ENCODE assay signal across 26 mouse cellular contexts in genomic region chrX:11346756-11347155, GRCm38 (mm10). TPM values are rescaled to one million over a fixed set of nuclear protein-coding genes. Genes with fewer than 3 reads are reported as not detected.
DNase-seq lines count a peak whose midpoint lies in the region; ATAC-seq lines count a peak whose summit lies in the region.
"Had no signal": no experiment of that assay in that cellular context is flagged by ENCODE, and none has a peak within 500 bp of the region (broad histone marks: within the 10 kb centered on the region; RNA-seq: fewer than 3 reads in every experiment).

No protein-coding gene starts in this region.

- no peak overlapping the region for H3K4me2 ChIP-seq in kidney, embryonic 16.5 days (replicated peaks; ENCODE audit: low read depth, low read length)
- no peak overlapping the region for H3K4me2 ChIP-seq in midbrain, embryonic 11.5 days
- H3K4me2 ChIP-seq: forebrain, embryonic 13.5 days; heart, embryonic 13.5 days; hindbrain, embryonic 15.5 days had no signal

- peaks cover 2% of the 10 kb centered on the region; the same call in 1 of the 2 replicates for H3K27me3 ChIP-seq in kidney, embryonic 16.5 days (ENCODE audit: insufficient read depth, low read length)
- no peaks in the 10 kb centered on the region for H3K27me3 ChIP-seq in midbrain, embryonic 11.5 days (ENCODE audit: control insufficient read depth, insufficient read depth, low read length)
- H3K27me3 ChIP-seq: CH12.LX; forebrain, embryonic 13.5 days; hindbrain, embryonic 15.5 days had no signal

- no peak overlapping the region for H3K4me3 ChIP-seq in kidney, embryonic 16.5 days (ENCODE audit: low read length)
- no peak overlapping the region for H3K4me3 ChIP-seq in midbrain, embryonic 11.5 days (ENCODE audit: low read depth, low read length)
- H3K4me3 ChIP-seq: embryonic facial prominence, embryonic 10.5 days; forebrain, embryonic 13.5 days; gastrocnemius, adult 2 months; heart, embryonic 13.5 days; hindbrain, embryonic 15.5 days had no signal

- WGBS in kidney, embryonic 16.5 days = 89% methylated on average over 3 of the region's 3 CpGs
- WGBS in midbrain, embryonic 11.5 days = 96% methylated on average over 3 of the region's 3 CpGs

- no peaks in the 10 kb centered on the region for H3K9me3 ChIP-seq in kidney, embryonic 16.5 days (ENCODE audit: low read length)
- H3K9me3 ChIP-seq in midbrain, embryonic 11.5 days (ENCODE audit: control insufficient read depth, low read length) = no peaks in the 10 kb centered on the region
- H3K9me3 ChIP-seq: embryonic facial prominence, embryonic 10.5 days; forebrain, embryonic 13.5 days; heart, embryonic 13.5 days; hindbrain, embryonic 15.5 days had no signal

- H3K4me1 ChIP-seq in kidney, embryonic 16.5 days (ENCODE audit: insufficient read depth, low read length) = no peaks in the 10 kb centered on the region
- H3K4me1 ChIP-seq in midbrain, embryonic 11.5 days (ENCODE audit: control insufficient read depth, insufficient read depth, low read length) = no peaks in the 10 kb centered on the region
- H3K4me1 ChIP-seq: forebrain, embryonic 13.5 days; heart, embryonic 13.5 days; hindbrain, embryonic 15.5 days had no signal

- no peaks in the 10 kb centered on the region for H3K36me3 ChIP-seq in kidney, embryonic 16.5 days (ENCODE audit: insufficient read depth, low read length)
- no peaks in the 10 kb centered on the region for H3K36me3 ChIP-seq in midbrain, embryonic 11.5 days (ENCODE audit: control insufficient read depth, insufficient read depth, low read length)
- H3K36me3 ChIP-seq: embryonic facial prominence, embryonic 10.5 days; heart, embryonic 13.5 days; hindbrain, embryonic 15.5 days had no signal

- ATAC-seq in kidney, embryonic 16.5 days (ENCODE audit: low FRiP score, low TSS enrichment) = no peak
- ATAC-seq in midbrain, embryonic 11.5 days (ENCODE audit: low FRiP score) = no peak
- ATAC-seq: forebrain, embryonic 13.5 days; forebrain, postnatal 0 days; intestine, embryonic 16.5 days; Patski had no signal

- peak; percentile 10 for DNase-seq in cerebellum, adult 11-12 months
- DNase-seq in cerebellum, postnatal 4 days (ENCODE audit: low spot score in 2 of 2) = no peak
- peak; percentile 18 to 58 for DNase-seq in cerebellum, adult 18-20 months
- peak; percentile 10 for DNase-seq in cerebellum, adult 9-11 months
- DNase-seq in cerebellum, postnatal 36 days = peak; percentile 11 to 45
- no peak for DNase-seq in midbrain, embryonic 11.5 days (ENCODE audit: low spot score, missing footprints)
- no peak for DNase-seq in layer of hippocampus, postnatal 10 days (ENCODE audit: low spot score in 2 of 2)
- DNase-seq: adrenal gland, adult 2 months; forebrain, postnatal 0 days; gastrocnemius, adult 2 months; gastrocnemius, postnatal 36 days; heart, postnatal 36 days; kidney, adult 2 months had no signal

- no peak overlapping the region for H3K27ac ChIP-seq in kidney, embryonic 16.5 days (ENCODE audit: low read length)
- no peak overlapping the region for H3K27ac ChIP-seq in midbrain, embryonic 11.5 days (ENCODE audit: low read depth, low read length)
- H3K27ac ChIP-seq: embryonic facial prominence, embryonic 10.5 days; forebrain, embryonic 13.5 days; gastrocnemius, adult 2 months; heart, embryonic 13.5 days; hindbrain, embryonic 15.5 days had no signal

- no peak overlapping the region for H3K9ac ChIP-seq in kidney, embryonic 16.5 days (replicated peaks; ENCODE audit: low read length)
- no peak overlapping the region for H3K9ac ChIP-seq in midbrain, embryonic 11.5 days (ENCODE audit: low read length)
- H3K9ac ChIP-seq: forebrain, embryonic 13.5 days; forebrain, postnatal 0 days; heart, embryonic 13.5 days; hindbrain, embryonic 15.5 days had no signal

RNA-seq across cellular contexts. Expression of gene H2al1j, which starts 19.1 kb away (rescaled TPM):
- not detected in 2 replicates for polyA plus RNA-seq in kidney, embryonic 16.5 days (2015; fragmentation: Nextera tagmentation; extraction: Ambion mirVana)
- not detected in 2 replicates for polyA plus RNA-seq in midbrain, embryonic 11.5 days (2014; fragmentation: Nextera tagmentation; extraction: Ambion mirVana)
- total RNA-seq in layer of hippocampus, postnatal 10 days (2021) = not detected
- total RNA-seq: adrenal gland, adult 2 months; adrenal gland, postnatal 4 days; CH12.LX; forebrain, postnatal 0 days; gastrocnemius, adult 2 months; gastrocnemius, postnatal 36 days; heart, postnatal 36 days had no signal
- polyA plus RNA-seq: adrenal gland, adult 2 months; C2C12; embryonic facial prominence, embryonic 10.5 days; embryonic facial prominence, embryonic 14.5 days; forebrain, embryonic 13.5 days; forebrain, postnatal 0 days; heart, embryonic 13.5 days; heart, postnatal 0 days; hindbrain, embryonic 11.5 days; hindbrain, embryonic 15.5 days; intestine, embryonic 16.5 days; kidney, adult 2 months; Patski had no signal

RNA-seq across cellular contexts. Expression of gene H2al1i, which starts 22.3 kb away (rescaled TPM):
- not detected in 2 replicates for polyA plus RNA-seq in kidney, embryonic 16.5 days (2015; fragmentation: Nextera tagmentation; extraction: Ambion mirVana)
- polyA plus RNA-seq in midbrain, embryonic 11.5 days (2014; fragmentation: Nextera tagmentation; extraction: Ambion mirVana) = not detected in 2 replicates
- not detected for total RNA-seq in layer of hippocampus, postnatal 10 days (2021)
- total RNA-seq: adrenal gland, adult 2 months; adrenal gland, postnatal 4 days; CH12.LX; forebrain, postnatal 0 days; gastrocnemius, adult 2 months; gastrocnemius, postnatal 36 days; heart, postnatal 36 days had no signal
- polyA plus RNA-seq: adrenal gland, adult 2 months; C2C12; embryonic facial prominence, embryonic 10.5 days; embryonic facial prominence, embryonic 14.5 days; forebrain, embryonic 13.5 days; forebrain, postnatal 0 days; heart, embryonic 13.5 days; heart, postnatal 0 days; hindbrain, embryonic 11.5 days; hindbrain, embryonic 15.5 days; intestine, embryonic 16.5 days; kidney, adult 2 months; Patski had no signal

RNA-seq across cellular contexts. Expression of gene H2al1h, which starts 25.5 kb away (rescaled TPM):
- not detected in 2 replicates for polyA plus RNA-seq in kidney, embryonic 16.5 days (2015; fragmentation: Nextera tagmentation; extraction: Ambion mirVana)
- not detected in 2 replicates for polyA plus RNA-seq in midbrain, embryonic 11.5 days (2014; fragmentation: Nextera tagmentation; extraction: Ambion mirVana)
- not detected for total RNA-seq in layer of hippocampus, postnatal 10 days (2021)
- total RNA-seq: adrenal gland, adult 2 months; adrenal gland, postnatal 4 days; CH12.LX; forebrain, postnatal 0 days; gastrocnemius, adult 2 months; gastrocnemius, postnatal 36 days; heart, postnatal 36 days had no signal
- polyA plus RNA-seq: adrenal gland, adult 2 months; C2C12; embryonic facial prominence, embryonic 10.5 days; embryonic facial prominence, embryonic 14.5 days; forebrain, embryonic 13.5 days; forebrain, postnatal 0 days; heart, embryonic 13.5 days; heart, postnatal 0 days; hindbrain, embryonic 11.5 days; hindbrain, embryonic 15.5 days; intestine, embryonic 16.5 days; kidney, adult 2 months; Patski had no signal

RNA-seq across cellular contexts. Expression of gene H2al1g, which starts 28.7 kb away (rescaled TPM):
- polyA plus RNA-seq in kidney, embryonic 16.5 days (2015; fragmentation: Nextera tagmentation; extraction: Ambion mirVana) = not detected in 2 replicates
- polyA plus RNA-seq in midbrain, embryonic 11.5 days (2014; fragmentation: Nextera tagmentation; extraction: Ambion mirVana) = not detected in 2 replicates
- total RNA-seq in layer of hippocampus, postnatal 10 days (2021) = not detected
- total RNA-seq: adrenal gland, adult 2 months; adrenal gland, postnatal 4 days; CH12.LX; forebrain, postnatal 0 days; gastrocnemius, adult 2 months; gastrocnemius, postnatal 36 days; heart, postnatal 36 days had no signal
- polyA plus RNA-seq: adrenal gland, adult 2 months; C2C12; embryonic facial prominence, embryonic 10.5 days; embryonic facial prominence, embryonic 14.5 days; forebrain, embryonic 13.5 days; forebrain, postnatal 0 days; heart, embryonic 13.5 days; heart, postnatal 0 days; hindbrain, embryonic 11.5 days; hindbrain, embryonic 15.5 days; intestine, embryonic 16.5 days; kidney, adult 2 months; Patski had no signal

RNA-seq across cellular contexts. Expression of gene H2al1f, which starts 31.8 kb away (rescaled TPM):
- polyA plus RNA-seq in kidney, embryonic 16.5 days (2015; fragmentation: Nextera tagmentation; extraction: Ambion mirVana) = not detected in 2 replicates
- not detected in 2 replicates for polyA plus RNA-seq in midbrain, embryonic 11.5 days (2014; fragmentation: Nextera tagmentation; extraction: Ambion mirVana)
- not detected for total RNA-seq in layer of hippocampus, postnatal 10 days (2021)
- total RNA-seq: adrenal gland, adult 2 months; adrenal gland, postnatal 4 days; CH12.LX; forebrain, postnatal 0 days; gastrocnemius, adult 2 months; gastrocnemius, postnatal 36 days; heart, postnatal 36 days had no signal
- polyA plus RNA-seq: adrenal gland, adult 2 months; C2C12; embryonic facial prominence, embryonic 10.5 days; embryonic facial prominence, embryonic 14.5 days; forebrain, embryonic 13.5 days; forebrain, postnatal 0 days; heart, embryonic 13.5 days; heart, postnatal 0 days; hindbrain, embryonic 11.5 days; hindbrain, embryonic 15.5 days; intestine, embryonic 16.5 days; kidney, adult 2 months; Patski had no signal

Comparison
In these comparisons a context has a peak if more than half of its experiments do, and no peak if none do; other contexts are left out.
1. DNase-seq: peak in cerebellum, adult 11-12 months (single experiment), cerebellum, adult 18-20 months (2 of 2), cerebellum, adult 9-11 months (single experiment) and cerebellum, postnatal 36 days (2 of 2); none in cerebellum, postnatal 4 days (0 of 2), midbrain, embryonic 11.5 days (single experiment) and layer of hippocampus, postnatal 10 days (0 of 2).